Mouse (Mus musculus): ENCODE results near the gene Tnrc6a.

DNA sequence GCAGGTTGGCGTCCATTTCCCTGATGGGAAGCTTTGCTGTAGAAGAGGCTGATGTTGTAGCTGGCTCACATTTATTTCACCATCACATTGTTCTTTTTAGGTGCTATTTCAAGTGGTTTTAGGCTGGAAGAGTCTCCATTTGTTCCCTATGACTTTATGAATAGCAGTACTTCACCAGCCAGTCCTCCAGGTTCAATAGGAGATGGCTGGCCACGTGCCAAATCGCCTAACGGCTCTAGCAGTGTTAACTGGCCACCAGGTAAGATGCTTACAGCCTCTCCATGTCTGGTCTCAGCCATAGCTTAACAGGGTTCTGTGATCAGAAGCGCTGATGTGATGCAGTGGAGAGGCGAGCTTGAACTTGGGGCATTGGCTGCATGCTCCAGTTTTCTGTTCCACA lies 62.8 kb downstream of the Tnrc6a start:
- TF ChIP-seq CTCF (IDR thresholded peaks at IDR 0.05; ENCODE audit: control insufficient read depth, insufficient read depth, low read length) (no peak), POLR2A (IDR thresholded peaks at IDR 0.05; ENCODE audit: borderline replicate concordance, control insufficient read depth, low read depth, low read length) (no peak)
